Mouse (Mus musculus) forelimb bud, embryonic 11.5 days (tissue): Measurements from ENCODE around the gene Fam43a.

Source experiments
- DNase-seq: peaks from one replicate; pipeline ENCODE4 v3.0.0-alpha.2; 2012; ENCODE audit warnings: low read depth, low spot score

Gene Fam43a

DNA sequence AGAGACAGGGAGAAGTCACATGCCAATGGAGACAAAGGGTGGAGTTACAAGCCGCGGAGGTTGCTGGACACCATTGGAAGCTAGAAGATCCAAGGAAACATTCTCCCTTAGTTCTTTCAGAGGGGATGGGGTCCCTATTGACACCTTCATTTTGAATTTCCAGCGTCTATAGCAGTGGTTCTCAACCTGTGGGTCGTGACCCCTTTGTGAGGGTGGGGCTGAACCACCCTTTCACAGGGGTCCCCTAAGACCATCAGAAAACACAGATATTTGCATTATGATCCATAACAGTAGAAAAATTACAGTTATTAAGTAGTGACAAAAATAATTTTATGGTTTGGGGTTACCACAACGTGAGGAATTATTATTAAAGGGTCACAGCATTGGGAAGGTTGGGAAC is 30.0 kb downstream of the Fam43a start:
- DNase-seq, result no peak

DNA sequence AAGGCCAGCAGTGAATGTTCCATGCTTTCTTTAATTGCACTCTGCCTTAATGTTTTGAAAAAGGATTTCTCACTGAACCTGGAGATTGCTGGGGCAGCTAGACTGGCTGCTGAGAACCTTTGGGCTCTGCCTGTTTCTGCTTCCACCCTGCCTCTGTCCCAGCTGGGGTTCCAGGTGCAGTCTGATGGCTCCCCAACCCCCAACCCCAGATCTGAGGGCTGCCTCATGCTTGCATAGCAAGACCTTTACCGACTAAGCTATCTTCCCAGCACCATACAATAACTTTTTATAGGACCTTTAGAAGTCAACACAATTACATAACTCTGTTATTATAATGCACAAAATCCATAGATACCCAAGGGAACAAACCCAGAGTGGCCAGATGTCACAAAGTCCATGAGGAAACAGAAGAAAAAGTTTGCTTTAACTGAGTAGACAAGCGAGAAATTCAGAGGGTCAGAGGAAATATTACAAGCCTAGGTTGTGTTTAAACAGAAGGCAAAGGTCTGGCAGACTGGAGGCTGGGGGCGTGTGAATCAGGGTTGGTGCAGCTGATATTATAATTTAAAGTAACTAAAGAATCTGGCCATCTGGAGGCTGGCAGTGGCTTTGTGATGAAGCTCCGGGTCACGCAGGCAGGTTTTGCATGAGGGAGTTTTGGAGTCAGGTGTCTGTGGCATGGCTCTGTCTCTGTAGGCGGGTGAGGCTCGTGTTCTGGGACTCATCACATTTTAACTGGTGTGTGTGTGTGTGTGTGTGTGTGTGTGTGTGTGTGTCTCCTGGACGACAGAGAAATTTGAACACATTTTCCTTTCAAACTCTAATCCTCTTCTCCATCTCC is 34.6 kb downstream of the Fam43a start:
- DNase-seq, result no peak

DNA sequence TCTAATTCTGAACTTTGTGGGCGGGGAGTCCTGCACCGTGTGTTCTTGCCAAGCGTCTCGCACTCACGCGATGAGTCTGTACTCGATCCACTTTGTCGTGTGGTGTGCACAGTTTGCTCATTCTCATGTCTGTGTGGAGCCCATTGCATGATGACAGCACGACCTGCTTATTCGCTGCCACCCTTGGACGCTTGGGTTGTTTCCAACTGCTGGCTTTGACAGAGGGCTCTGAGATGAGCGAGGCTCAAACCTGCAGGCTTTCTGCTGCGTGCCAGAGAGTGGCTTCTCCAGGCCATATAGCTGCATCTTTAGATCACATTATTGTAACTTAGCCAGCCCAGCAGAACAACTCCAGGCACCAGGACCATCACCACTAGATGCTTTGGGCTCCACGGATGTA is 39.1 kb downstream of the Fam43a start:
- no peak for DNase-seq

DNA sequence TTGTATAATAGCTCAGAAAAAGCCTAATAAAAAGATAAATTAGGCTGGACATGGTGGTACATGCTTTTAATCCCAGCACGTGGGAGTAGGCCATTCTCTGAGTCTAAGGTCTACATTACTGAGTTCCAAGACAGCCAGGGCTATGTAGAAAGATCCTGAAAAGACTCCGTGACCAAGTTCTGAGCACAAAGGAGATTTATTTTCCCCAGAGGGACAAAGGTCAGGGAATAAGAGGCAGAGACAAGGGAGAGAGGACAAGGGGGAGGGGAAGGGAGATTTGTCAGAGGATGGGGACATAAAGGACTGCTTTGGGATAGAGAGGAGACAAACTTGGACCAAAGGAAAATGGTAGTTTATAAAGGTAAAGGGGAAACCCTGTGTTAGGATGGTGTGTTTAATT is 41.1 kb downstream of the Fam43a start:
- no peak for DNase-seq

DNA sequence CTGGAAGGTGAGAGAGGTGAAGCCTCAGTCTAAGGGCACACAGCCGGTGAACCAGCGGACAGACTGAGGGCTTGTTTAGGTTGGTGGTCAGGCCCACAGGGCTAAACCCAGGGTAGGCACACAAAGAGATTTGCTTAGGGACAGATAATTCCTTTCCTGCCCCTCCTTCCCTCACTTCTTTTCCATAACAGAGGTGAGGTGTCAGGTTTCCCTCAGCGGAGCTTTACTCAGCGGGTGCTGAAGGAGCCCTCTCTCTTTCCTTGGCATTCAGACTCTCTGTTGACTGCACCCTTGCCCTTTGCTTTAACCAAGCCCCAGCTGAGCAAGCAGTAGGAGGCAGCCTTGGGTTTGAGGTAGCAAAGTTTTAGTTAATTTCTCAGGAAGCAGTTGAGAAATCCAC is 41.9 kb downstream of the Fam43a start:
- DNase-seq, result no peak

DNA sequence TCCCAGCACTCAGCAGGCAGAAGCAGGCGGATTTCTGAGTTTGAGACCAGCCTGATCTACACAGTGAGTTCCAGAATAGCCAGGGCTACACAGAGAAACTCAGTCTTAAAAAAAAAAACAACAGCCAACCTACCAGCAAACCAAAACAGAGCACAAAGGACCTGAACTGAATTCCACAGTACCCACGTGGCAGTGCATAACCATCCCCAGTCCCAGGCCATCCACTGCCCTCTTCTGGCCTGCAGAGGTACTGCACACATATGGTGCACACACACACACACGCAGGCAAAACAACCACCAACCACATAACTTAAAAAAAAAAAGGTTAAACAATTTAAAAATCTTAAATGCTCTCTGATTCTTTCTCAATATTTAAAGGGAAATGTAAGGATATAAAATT is 42.7 kb downstream of the Fam43a start:
- DNase-seq, result no peak

DNA sequence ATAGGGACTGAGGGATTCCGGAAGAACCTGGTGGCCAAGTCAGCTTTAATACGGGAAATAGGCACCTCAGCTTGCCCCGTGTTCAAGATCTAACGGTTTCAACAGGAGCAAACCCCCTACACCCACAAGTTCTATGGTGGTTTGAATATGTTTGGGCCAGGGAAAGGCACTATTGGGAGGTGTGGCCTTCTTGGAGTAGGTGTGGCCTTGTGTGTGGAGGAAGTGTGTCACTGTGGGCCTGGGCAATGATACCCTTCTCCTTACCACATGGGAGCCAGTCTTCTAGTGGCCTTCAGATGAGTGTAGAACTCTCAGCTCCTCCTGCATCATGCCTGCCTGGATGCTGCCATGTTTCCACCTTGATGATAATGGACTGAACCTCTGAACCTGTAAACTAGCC is 45.5 kb downstream of the Fam43a start:
- DNase-seq, result no peak

DNA sequence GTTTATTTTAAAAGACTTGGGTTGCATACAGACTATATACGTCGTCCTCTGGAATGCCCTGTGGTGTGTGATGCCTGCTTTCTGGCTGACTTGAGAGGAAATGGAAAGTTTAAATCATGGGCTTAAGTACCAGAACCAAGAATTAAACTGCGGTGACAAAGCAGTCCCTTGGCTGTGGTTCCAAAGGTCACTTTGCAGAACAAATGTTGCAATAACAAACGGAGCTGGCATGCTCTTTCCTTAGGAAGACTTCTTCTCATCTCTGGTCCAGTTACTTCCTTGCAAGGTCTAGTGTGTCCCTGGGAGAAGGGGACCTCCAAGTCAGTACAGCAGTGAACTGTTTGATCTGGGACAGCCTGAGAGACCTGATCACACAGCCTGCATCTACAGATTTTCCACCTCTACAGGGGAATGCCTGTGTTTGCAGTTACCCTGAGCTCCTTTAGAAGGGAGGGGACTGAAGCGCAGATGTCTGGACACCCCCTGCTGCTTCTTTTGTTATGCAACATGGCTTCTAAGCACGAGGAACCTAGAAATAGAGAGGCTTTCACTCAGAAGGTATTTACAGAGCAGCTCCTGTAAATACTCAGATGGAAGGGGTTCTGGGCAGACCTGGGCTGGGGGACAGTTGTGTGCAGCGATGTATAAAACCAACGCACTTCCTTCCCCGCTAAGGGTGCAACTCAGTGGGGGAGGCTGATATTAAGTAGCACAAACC is 46.5 kb downstream of the Fam43a start:
- no peak for DNase-seq

DNA sequence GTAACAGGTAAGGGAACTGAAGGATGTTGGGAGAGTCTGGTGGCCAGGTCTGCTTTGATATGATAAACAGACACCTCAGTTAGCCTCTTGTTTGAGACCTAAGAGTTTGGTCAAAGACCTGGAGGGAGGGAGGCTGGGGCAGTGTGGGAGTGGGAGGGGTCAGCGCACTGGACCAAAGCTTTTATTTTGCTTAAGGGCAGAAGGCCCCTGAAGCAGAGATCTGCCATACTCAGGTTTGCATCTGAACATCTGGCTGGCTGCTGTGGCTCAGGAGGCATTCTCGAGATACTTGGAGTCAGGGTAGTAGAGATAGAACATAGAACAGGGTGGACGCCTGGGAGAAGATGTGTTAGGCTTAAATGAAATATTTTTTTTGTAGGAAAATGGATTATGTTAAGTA is 47.3 kb downstream of the Fam43a start:
- DNase-seq, result no peak

DNA sequence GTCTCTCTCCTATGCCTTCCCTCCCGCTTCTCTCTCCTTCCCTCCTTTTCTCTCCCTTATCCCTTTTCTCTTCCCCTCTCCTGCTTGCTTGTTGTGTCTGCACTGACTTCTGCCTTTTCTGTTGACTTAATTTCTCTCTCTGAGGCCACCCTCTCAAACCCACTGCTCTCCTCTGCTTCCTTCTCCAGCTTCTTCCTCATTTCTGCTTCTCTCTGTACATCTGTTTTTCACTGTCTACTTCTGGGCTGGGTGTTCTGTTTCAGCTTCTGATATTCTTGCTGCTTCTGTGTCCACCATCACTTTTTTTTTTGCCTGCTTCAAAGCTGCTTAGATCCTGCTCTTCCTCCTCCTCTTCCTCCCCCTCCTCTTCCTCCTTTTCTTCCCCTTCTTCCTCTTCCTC is 51.8 kb downstream of the Fam43a start:
- DNase-seq, result no peak
